19 mouse cellular contexts compared by ENCODE assay signal in the genomic region with DNA sequence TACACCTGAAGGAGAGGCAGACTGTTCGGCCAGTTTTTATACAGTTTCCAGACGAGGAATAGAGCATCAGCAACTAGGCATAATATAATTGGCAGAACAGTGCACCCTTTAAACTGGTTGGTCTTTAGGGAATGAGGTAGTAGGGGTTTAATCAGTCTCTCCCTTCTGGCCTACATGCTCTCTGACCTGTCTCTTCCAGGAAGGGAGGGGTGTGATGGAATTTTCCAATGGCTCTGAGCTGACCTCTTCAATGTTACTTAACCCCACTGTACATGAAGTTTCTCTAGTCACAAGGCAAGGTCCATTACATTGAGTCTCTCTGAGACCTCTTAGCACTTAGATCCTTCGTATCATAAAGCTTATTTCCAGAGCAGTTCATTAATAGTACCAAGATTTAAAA.
"Had no signal": no experiment of that assay in that cellular context is flagged by ENCODE, and none has a peak within 500 bp of the region (broad histone marks: within the 10 kb centered on the region; RNA-seq: fewer than 3 reads in every experiment).

No protein-coding gene starts in this region.

- H3K9ac ChIP-seq: lung, embryonic 14.5 days; midbrain, embryonic 12.5 days; neural tube, embryonic 13.5 days; neural tube, embryonic 15.5 days had no signal

- ATAC-seq: midbrain, embryonic 16.5 days had no signal

- H3K4me2 ChIP-seq: lung, embryonic 14.5 days; midbrain, embryonic 12.5 days; neural tube, embryonic 13.5 days; neural tube, embryonic 15.5 days had no signal

- H3K27me3 ChIP-seq: midbrain, embryonic 12.5 days; neural tube, embryonic 13.5 days; neural tube, embryonic 15.5 days had no signal

- H3K4me1 ChIP-seq: midbrain, embryonic 10.5 days; midbrain, embryonic 12.5 days had no signal

- H3K4me3 ChIP-seq: midbrain, embryonic 10.5 days; midbrain, embryonic 12.5 days; myocyte; neural tube, embryonic 13.5 days; neural tube, embryonic 15.5 days had no signal

- H3K27ac ChIP-seq: midbrain, embryonic 10.5 days; midbrain, embryonic 12.5 days; neural tube, embryonic 13.5 days; neural tube, embryonic 15.5 days had no signal

- DNase-seq: lung, adult 18-20 months; lung, postnatal 10 days; lung, postnatal 4 days; midbrain, embryonic 14.5 days; retina, postnatal 1 day; right cerebral cortex, adult 18-20 months; right cerebral cortex, postnatal 25 days; right cerebral cortex, postnatal 4 days; spleen, adult 18-20 months; thymus, adult 2 months; thymus, postnatal 25 days; thymus, postnatal 4 days had no signal

- H3K9me3 ChIP-seq: midbrain, embryonic 10.5 days; midbrain, embryonic 12.5 days; neural tube, embryonic 13.5 days; neural tube, embryonic 15.5 days had no signal

- H3K36me3 ChIP-seq: midbrain, embryonic 10.5 days; midbrain, embryonic 12.5 days; neural tube, embryonic 13.5 days; neural tube, embryonic 15.5 days had no signal
